ENCODE assay signal across 13 mouse cellular contexts in the genomic region with DNA sequence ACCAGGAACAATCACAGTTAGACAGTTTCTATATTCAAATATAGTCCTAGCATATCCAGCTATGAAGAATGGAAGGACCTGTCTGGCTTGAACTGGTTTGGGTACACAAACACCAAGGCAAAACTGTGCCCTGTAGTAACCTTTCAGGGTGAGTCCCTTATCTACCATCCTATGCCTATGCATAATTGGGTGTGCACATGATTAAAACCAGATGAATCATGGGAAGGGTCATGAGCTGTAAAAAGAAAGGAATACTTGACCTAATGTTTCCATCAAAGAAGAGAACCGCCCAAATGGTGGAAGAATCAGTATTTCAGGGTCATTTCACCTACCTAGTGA.
"Had no signal": no experiment of that assay in that cellular context is flagged by ENCODE, and none has a peak within 500 bp of the region (broad histone marks: within the 10 kb centered on the region; RNA-seq: fewer than 3 reads in every experiment).

No protein-coding gene starts in this region.

- ATAC-seq: liver, postnatal 0 days; midbrain, embryonic 16.5 days had no signal

- DNase-seq: liver; liver, embryonic 13.5 days; liver, postnatal 0 days; right cerebral cortex, postnatal 14 days; thymus, adult 2 months; thymus, postnatal 25 days had no signal

- H3K27me3 ChIP-seq: limb, embryonic 12.5 days; liver, embryonic 13.5 days; megakaryocyte, embryonic 14.5 days; neural tube, embryonic 13.5 days had no signal

- H3K9ac ChIP-seq: limb, embryonic 12.5 days; liver, embryonic 13.5 days; liver, postnatal 0 days; neural tube, embryonic 13.5 days had no signal

- H3K36me3 ChIP-seq: limb, embryonic 12.5 days; liver, embryonic 13.5 days; neural tube, embryonic 13.5 days had no signal

- H3K4me3 ChIP-seq: layer of hippocampus, adult 2 months; limb, embryonic 12.5 days; liver, embryonic 13.5 days; megakaryocyte, embryonic 14.5 days; neural tube, embryonic 13.5 days had no signal

- H3K27ac ChIP-seq: layer of hippocampus, adult 2 months; limb, embryonic 12.5 days; liver, embryonic 13.5 days; macrophage; neural tube, embryonic 13.5 days had no signal

- H3K4me2 ChIP-seq: limb, embryonic 12.5 days; liver, embryonic 13.5 days; midbrain, embryonic 11.5 days; neural tube, embryonic 13.5 days had no signal

- H3K4me1 ChIP-seq: megakaryocyte, embryonic 14.5 days; neural tube, embryonic 13.5 days had no signal

- H3K9me3 ChIP-seq: limb, embryonic 12.5 days; liver, embryonic 13.5 days; megakaryocyte, embryonic 14.5 days; neural tube, embryonic 13.5 days had no signal
